ENCODE assay signal across 9 mouse cellular contexts in the genomic region with DNA sequence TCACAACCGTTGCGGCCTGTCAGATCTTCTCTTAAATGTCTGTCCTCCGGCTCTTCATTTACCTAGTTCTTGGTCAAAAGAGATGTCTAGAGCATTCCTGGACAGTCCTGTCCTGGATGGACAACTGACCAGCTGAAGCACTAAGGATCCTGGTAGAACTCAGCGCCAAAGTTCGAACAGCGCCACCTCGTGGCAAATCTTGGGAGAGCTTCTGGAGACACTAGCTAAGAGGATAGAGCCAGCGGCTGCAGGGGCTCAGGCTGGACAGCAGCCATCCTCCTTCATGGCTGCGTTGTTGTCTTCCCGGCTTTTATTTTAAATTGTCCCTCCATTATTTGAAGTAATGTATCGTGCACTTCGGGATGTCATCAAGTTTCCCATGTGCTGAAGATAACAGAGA. TPM values are rescaled to one million over a fixed set of nuclear protein-coding genes. Genes with fewer than 3 reads are reported as not detected.
A peak's percentile ranks its signal among the peaks of the same experiment; 100 is the strongest.
DNase-seq lines count a peak whose midpoint lies in the region; ATAC-seq lines count a peak whose summit lies in the region.
"Had no signal": no experiment of that assay in that cellular context is flagged by ENCODE, and none has a peak within 500 bp of the region (broad histone marks: within the 10 kb centered on the region; RNA-seq: fewer than 3 reads in every experiment).

No protein-coding gene starts in this region.

- H3K4me3 ChIP-seq in heart, embryonic 11.5 days (ENCODE audit: low read depth, low read length), result no peak overlapping the region

- WGBS in heart, embryonic 11.5 days (ENCODE audit: insufficient replicate concordance), result 9% methylated on average over 12 of the region's 12 CpGs

- H3K27ac ChIP-seq in heart, embryonic 11.5 days (ENCODE audit: low read depth, low read length), result no peak overlapping the region

- DNase-seq in heart, adult 11 months, result peak; percentile 94
- DNase-seq in MN1 (ENCODE audit: low spot score), result peak; percentile 92
- DNase-seq in cerebellum, adult 8-10 months, result peak; percentile 78
- DNase-seq in gastrocnemius, postnatal 36 days, result peak; percentile 68 to 83
- DNase-seq in layer of hippocampus, postnatal 25 days (ENCODE audit: extremely low spot score in 1 of 2, low spot score in 1 of 2), result peak; percentile 70 to 94
- DNase-seq in spleen, postnatal 10 days (ENCODE audit: low spot score in 2 of 2), result peak; percentile 72 to 86

- intact Hi-C loops in gastrocnemius, postnatal 36 days (cut with DNase I), result no loop called here

- no peak overlapping the region for H3K9ac ChIP-seq in heart, embryonic 11.5 days (ENCODE audit: low read depth, low read length)

- no peaks in the 10 kb centered on the region for H3K9me3 ChIP-seq in heart, embryonic 11.5 days (replicated peaks; ENCODE audit: control insufficient read depth, low read length)

- no peak for ATAC-seq in heart, embryonic 11.5 days (replicated peaks; ENCODE audit: insufficient number of reproducible peaks, low FRiP score, low TSS enrichment)
- peak; percentile 65 for ATAC-seq in megakaryocyte progenitor cell, adult 5-6 weeks (replicated peaks; ENCODE audit: poor library complexity)

- peaks cover 99% of the 10 kb centered on the region for H3K27me3 ChIP-seq in heart, embryonic 11.5 days (ENCODE audit: control insufficient read depth, insufficient read depth, low read length)

- peaks cover 17% of the 10 kb centered on the region; the same call in 1 of the 2 replicates for H3K4me1 ChIP-seq in heart, embryonic 11.5 days (ENCODE audit: control insufficient read depth, insufficient read depth, low read length)

- H3K4me2 ChIP-seq in heart, embryonic 11.5 days, result no peak overlapping the region

- H3K36me3 ChIP-seq in heart, embryonic 11.5 days (ENCODE audit: control insufficient read depth, insufficient read depth, low read length), result no peaks in the 10 kb centered on the region

RNA-seq across cellular contexts. Expression of gene Wnt1, which starts 9.7 kb away (rescaled TPM):
- not detected in 2 replicates for polyA plus RNA-seq in heart, embryonic 11.5 days (2014; fragmentation: Nextera tagmentation; extraction: Ambion mirVana)
- not detected for total RNA-seq in gastrocnemius, postnatal 36 days (2021)
- not detected for total RNA-seq in layer of hippocampus, postnatal 25 days (2021)
- not detected in 2 replicates for total RNA-seq in megakaryocyte progenitor cell, adult 5-6 weeks (2015)
- total RNA-seq in megakaryocyte progenitor cell, adult 5-6 weeks (2017), result not detected in 2 replicates
- polyA plus RNA-seq: liver, embryonic 16.5 days had no signal

RNA-seq across cellular contexts. Expression of gene Ddn, which starts 9.9 kb away (rescaled TPM):
- 0.11 and 0.25 TPM in 2 replicates for polyA plus RNA-seq in heart, embryonic 11.5 days (2014; fragmentation: Nextera tagmentation; extraction: Ambion mirVana)
- total RNA-seq in gastrocnemius, postnatal 36 days (2021), result under 1 TPM; 0.28 to 0.96 TPM
- 1,000 to 10,000 TPM; 1,586 to 1,599 TPM for total RNA-seq in layer of hippocampus, postnatal 25 days (2021)
- total RNA-seq in megakaryocyte progenitor cell, adult 5-6 weeks (2015), result not detected in 2 replicates
- under 0.01 and 0.10 TPM in 2 replicates for total RNA-seq in megakaryocyte progenitor cell, adult 5-6 weeks (2017)
- polyA plus RNA-seq: liver, embryonic 16.5 days had no signal

RNA-seq across cellular contexts. Expression of gene Wnt10b, which starts 21.4 kb away (rescaled TPM):
- polyA plus RNA-seq in heart, embryonic 11.5 days (2014; fragmentation: Nextera tagmentation; extraction: Ambion mirVana), result not detected in 2 replicates
- total RNA-seq in gastrocnemius, postnatal 36 days (2021), result under 1 TPM; 0.69 to 0.87 TPM
- total RNA-seq in layer of hippocampus, postnatal 25 days (2021), result under 1 TPM; 0.31 to 0.37 TPM
- total RNA-seq in megakaryocyte progenitor cell, adult 5-6 weeks (2015), result 0.22 TPM in 1 of 2 replicates, not detected in the other
- total RNA-seq in megakaryocyte progenitor cell, adult 5-6 weeks (2017), result 0.54 TPM in 1 of 2 replicates, not detected in the other
- polyA plus RNA-seq: liver, embryonic 16.5 days had no signal

RNA-seq across cellular contexts. Expression of gene Prkag1, which starts 31.9 kb away (rescaled TPM):
- 72.1 and 74.7 TPM in 2 replicates for polyA plus RNA-seq in heart, embryonic 11.5 days (2014; fragmentation: Nextera tagmentation; extraction: Ambion mirVana)
- 10 to 100 TPM; 39.3 to 50.3 TPM for total RNA-seq in gastrocnemius, postnatal 36 days (2021)
- 10 to 100 TPM; 51.2 to 51.3 TPM for total RNA-seq in layer of hippocampus, postnatal 25 days (2021)
- total RNA-seq in megakaryocyte progenitor cell, adult 5-6 weeks (2015), result 38.4 and 50.6 TPM in 2 replicates
- total RNA-seq in megakaryocyte progenitor cell, adult 5-6 weeks (2017), result 97.3 and 105 TPM in 2 replicates

RNA-seq across cellular contexts. Expression of gene Arf3, which starts 36.4 kb away (rescaled TPM):
- 22.8 and 30.7 TPM in 2 replicates for polyA plus RNA-seq in heart, embryonic 11.5 days (2014; fragmentation: Nextera tagmentation; extraction: Ambion mirVana)
- total RNA-seq in gastrocnemius, postnatal 36 days (2021), result 1 to 10 TPM; 7.4 to 8.2 TPM
- total RNA-seq in layer of hippocampus, postnatal 25 days (2021), result 100 to 1,000 TPM; 759 to 832 TPM
- total RNA-seq in megakaryocyte progenitor cell, adult 5-6 weeks (2015), result 32.3 and 35.2 TPM in 2 replicates
- total RNA-seq in megakaryocyte progenitor cell, adult 5-6 weeks (2017), result 32.2 and 36.9 TPM in 2 replicates

Comparison
In these comparisons a context has a peak if more than half of its experiments do, and no peak if none do; other contexts are left out.
1. RNA of gene Ddn, which starts 9.9 kb away (total RNA-seq): 1,586 to 1,599 TPM in layer of hippocampus, postnatal 25 days; 0.28 to 0.96 TPM in gastrocnemius, postnatal 36 days and under 0.01 to 0.10 TPM in megakaryocyte progenitor cell, adult 5-6 weeks; every median in the first group is over 100 times any median in the second.
2. Peak in every context shown above with its lines, with median percentiles within 50 percentile points of each other: DNase-seq.